Mouse (Mus musculus): ENCODE results near the gene Kremen1.

DNA sequence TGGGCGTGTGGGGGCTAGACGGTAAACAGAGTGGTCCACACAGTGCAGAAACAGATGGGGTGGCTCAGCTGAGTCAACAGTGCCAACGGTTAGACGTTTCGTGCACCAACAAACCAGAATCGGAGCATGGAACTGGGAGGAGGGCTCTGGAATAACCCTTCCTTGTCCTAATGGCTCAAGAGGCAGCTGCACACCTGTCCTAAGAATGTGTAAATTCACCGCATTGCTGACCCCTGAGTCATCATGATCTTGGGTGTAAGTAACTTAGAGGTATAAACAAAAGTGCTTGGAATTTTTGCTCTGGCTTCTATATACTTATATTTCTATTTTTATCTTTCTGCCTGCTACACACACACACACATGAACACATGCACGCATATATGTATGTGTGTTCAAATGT lies 19.2 kb downstream of the Kremen1 start:
- TF ChIP-seq GATA1 (IDR thresholded peaks at IDR 0.05; ENCODE audit: low read depth, low read length) (no peak), EP300 (IDR thresholded peaks at IDR 0.05; ENCODE audit: low read depth in 1 of 2, low read length in 2 of 2) (no peak), TAL1 (IDR thresholded peaks at IDR 0.05; ENCODE audit: low read length) (no peak), CTCF (IDR thresholded peaks at IDR 0.05 in 2 of 3, conservative IDR thresholded peaks at IDR 0.05 in 1 of 3; ENCODE audit: control insufficient read depth in 1 of 3, insufficient read depth in 1 of 3, low read depth in 2 of 3, low read length in 3 of 3, poor library complexity in 1 of 3, severe bottlenecking in 1 of 3) (no peak), MEF2A (IDR thresholded peaks at IDR 0.05; ENCODE audit: extremely low read depth, insufficient replicate concordance, low read depth, low read length, poor library complexity, severe bottlenecking) (no peak), MAZ (IDR thresholded peaks at IDR 0.05; ENCODE audit: low read depth, low read length) (no peak)
